Mouse (Mus musculus) cerebellum, adult 9-11 months (tissue): Measurements from ENCODE around the gene Itga7.
A peak's percentile ranks its signal among the peaks of the same experiment; 100 is the strongest.
"Not testable (repeated sequence)": the region's sequence is repeated elsewhere in the genome, so short reads cannot be mapped to it uniquely, and the experiment has no call there.

Source experiments
- DNase-seq: peaks from one replicate; pipeline ENCODE4 v3.0.0; 2022

Itga7 gene

GRCm38 (mm10) chr10:128937756-128938390 is 4.3 kb downstream of the Itga7 start:
- peak; percentile 69 for DNase-seq

GRCm38 (mm10) chr10:128938457-128938856 is 4.8 kb downstream of the Itga7 start:
- peak; percentile 97 for DNase-seq

- DNase-seq: peak; percentile 62
Observed at GRCm38 (mm10) chr10:128938974-128939373, 5.4 kb downstream of the Itga7 start.

GRCm38 (mm10) chr10:128940475-128941061 is 7.0 kb downstream of the Itga7 start:
- DNase-seq: no peak

GRCm38 (mm10) chr10:128945675-128946074 is 12.1 kb downstream of the Itga7 start:
- peak; percentile 53 for DNase-seq

- no peak for DNase-seq
Observed at GRCm38 (mm10) chr10:128947496-128947895, 13.9 kb downstream of the Itga7 start.

GRCm38 (mm10) chr10:128950208-128950887 is 16.7 kb downstream of the Itga7 start:
- no peak for DNase-seq

- DNase-seq: no peak
Observed at GRCm38 (mm10) chr10:128958340-128958739, 24.7 kb downstream of the Itga7 start.

GRCm38 (mm10) chr10:128960142-128960541 is 26.5 kb downstream of the Itga7 start:
- no peak for DNase-seq

GRCm38 (mm10) chr10:128960590-128961584 is 27.3 kb downstream of the Itga7 start, which contains the start of gene Mettl7b:
Mettl7b (minus strand) TSS chr10:128960988.
- DNase-seq: no peak

GRCm38 (mm10) chr10:128964961-128965360 is 31.3 kb downstream of the Itga7 start:
- no peak for DNase-seq

- no peak for DNase-seq
Observed at GRCm38 (mm10) chr10:128965871-128966270, 32.3 kb downstream of the Itga7 start.

- no peak for DNase-seq
Observed at GRCm38 (mm10) chr10:128968341-128968749, 34.7 kb downstream of the Itga7 start.

GRCm38 (mm10) chr10:128970740-128971250 is 37.2 kb downstream of the Itga7 start:
- DNase-seq: no peak

GRCm38 (mm10) chr10:128972841-128973240 is 39.2 kb downstream of the Itga7 start:
- no peak for DNase-seq

GRCm38 (mm10) chr10:128976395-128976794 is 42.8 kb downstream of the Itga7 start:
- no peak for DNase-seq

- DNase-seq: peak; percentile 60
Observed at GRCm38 (mm10) chr10:128977522-128978114, 44.0 kb downstream of the Itga7 start.

GRCm38 (mm10) chr10:128980644-128981365 is 47.2 kb downstream of the Itga7 start:
- DNase-seq: no peak

GRCm38 (mm10) chr10:128989131-128989530 is 55.5 kb downstream of the Itga7 start, which contains the start of gene Olfr9:
Olfr9 (plus strand) TSS chr10:128989431.
- not testable (repeated sequence) for DNase-seq

GRCm38 (mm10) chr10:128990129-128990850 is 56.7 kb downstream of the Itga7 start:
- not testable (repeated sequence) for DNase-seq

GRCm38 (mm10) chr10:128990994-128991393 is 57.4 kb downstream of the Itga7 start:
- no peak for DNase-seq
